Mouse (Mus musculus) kidney, embryonic 16.5 days (tissue): ENCODE data around the gene Rbfox1. TPM values are rescaled to one million over a fixed set of nuclear protein-coding genes. Genes with fewer than 3 reads are reported as not detected.

Source experiments
- ATAC-seq: fragments of 200-750 bp; cut with Nextera tagmentation; 2 replicates; pipeline ENCODE4 v1.8.0; 2017; ENCODE audit warnings: moderate TSS enrichment; ENCODE audit not compliant: low FRiP score, low TSS enrichment
- H3K27ac ChIP-seq: fragments of 300-500 bp; sonication (generic); 2 replicates; pipeline ENCODE4 v1.5.1; 2014; ENCODE audit warnings: low read length
- H3K27me3 ChIP-seq: fragments of 300-500 bp; sonication (generic); 2 replicates; pipeline ENCODE4 v1.6.1; 2014; ENCODE audit warnings: low read length, control low read depth, mixed read lengths; ENCODE audit not compliant: insufficient read depth
- H3K36me3 ChIP-seq: fragments of 300-500 bp; sonication (generic); 2 replicates; pipeline ENCODE4 v1.6.1; 2014; ENCODE audit warnings: low read length, control low read depth, mixed read lengths; ENCODE audit not compliant: insufficient read depth
- H3K4me1 ChIP-seq: fragments of 300-500 bp; sonication (generic); 2 replicates; pipeline ENCODE4 v1.6.1; 2014; ENCODE audit warnings: low read length, control low read depth, mixed read lengths; ENCODE audit not compliant: insufficient read depth
- H3K4me2 ChIP-seq: fragments of 300-500 bp; sonication (generic); replicated peaks from 2 replicates; pipeline ENCODE4 v1.6.1; 2014; ENCODE audit warnings: low read depth, low read length
- H3K4me3 ChIP-seq: fragments of 300-500 bp; sonication (generic); 2 replicates; pipeline ENCODE4 v1.5.1; 2014; ENCODE audit warnings: mild to moderate bottlenecking, low read length
- H3K9ac ChIP-seq: fragments of 300-500 bp; sonication (generic); replicated peaks from 2 replicates; pipeline ENCODE4 v1.6.1; 2014; ENCODE audit warnings: low read length
- H3K9me3 ChIP-seq: fragments of 300-500 bp; sonication (generic); 2 replicates; pipeline ENCODE4 v1.6.1; 2016; ENCODE audit warnings: low read length, control low read depth
- WGBS: fragments of 180-500 bp; shearing (Covaris S2); extraction: QIAGEN DNeasy Blood & Tissue Kit; methylation state at CpG from one replicate; pipeline ENCODE4 v1.1.7; 2014; 5-methylcytosine and 5-hydroxymethylcytosine counted together
- polyA plus RNA-seq: library from polyadenylated mRNA; unstranded; fragments of >200 nt; fragmentation: Nextera tagmentation; extraction: Ambion mirVana; gene quantifications from 2 replicates; pipeline ENCODE4 v1.2.1, GENCODE M21; 2015

Rbfox1 gene
- polyA plus RNA-seq, 1 experiment from 2014 or later: 5.4 TPM

GRCm38 (mm10) chr16:7093686-7094085 lies 1208.5 kb downstream of the Rbfox1 start:
- Histone ChIP-seq H3K27ac (no peak overlapping the region), H3K27me3 (no peaks in the 10 kb centered on the region), H3K4me2 (no peak overlapping the region), H3K9me3 (no peaks in the 10 kb centered on the region), H3K36me3 (no peaks in the 10 kb centered on the region), H3K4me1 (0 out of 2 replicates have a peak, but pooled peaks cover 4% of the 10 kb centered on the region), H3K9ac (no peak overlapping the region), H3K4me3 (no peak overlapping the region)
- no peak for ATAC-seq
- WGBS: 92% methylated on average over 3 of the region's 3 CpGs

- ATAC-seq: no peak
- Histone ChIP-seq H3K4me1 (0 out of 2 replicates have a peak, but pooled peaks cover 2% of the 10 kb centered on the region), H3K4me3 (no peak overlapping the region), H3K27ac (no peak overlapping the region), H3K27me3 (no peaks in the 10 kb centered on the region), H3K36me3 (no peaks in the 10 kb centered on the region), H3K9ac (no peak overlapping the region), H3K9me3 (no peaks in the 10 kb centered on the region), H3K4me2 (no peak overlapping the region)
- WGBS: 72% methylated on average over 7 of the region's 7 CpGs
Observed at GRCm38 (mm10) chr16:7094181-7094749, 1209.1 kb downstream of the Rbfox1 start.

- Histone ChIP-seq H3K4me2 (no peak overlapping the region), H3K27me3 (no peaks in the 10 kb centered on the region), H3K4me3 (no peak overlapping the region), H3K36me3 (no peaks in the 10 kb centered on the region), H3K4me1 (0 out of 2 replicates have a peak, but pooled peaks cover 3% of the 10 kb centered on the region), H3K27ac (no peak overlapping the region), H3K9me3 (no peaks in the 10 kb centered on the region), H3K9ac (no peak overlapping the region)
- WGBS: 93% methylated on average over 2 of the region's 2 CpGs
- ATAC-seq: no peak
Observed at GRCm38 (mm10) chr16:7097071-7097470, 1211.9 kb downstream of the Rbfox1 start.

GRCm38 (mm10) chr16:7097951-7098710 lies 1213.0 kb downstream of the Rbfox1 start:
- H3K9me3 ChIP-seq: no peaks in the 10 kb centered on the region
- no peak overlapping the region for H3K4me2 ChIP-seq
- no peaks in the 10 kb centered on the region for H3K27me3 ChIP-seq
- WGBS: 89% methylated on average over 8 of the region's 8 CpGs
- ATAC-seq: no peak
- H3K4me1 ChIP-seq: 0 out of 2 replicates have a peak, but pooled peaks cover 3% of the 10 kb centered on the region
- no peak overlapping the region for H3K27ac ChIP-seq
- H3K9ac ChIP-seq: no peak overlapping the region
- no peak overlapping the region for H3K4me3 ChIP-seq
- no peaks in the 10 kb centered on the region for H3K36me3 ChIP-seq

- no peaks in the 10 kb centered on the region for H3K27me3 ChIP-seq
- 54% methylated on average over 11 of the region's 11 CpGs for WGBS
- H3K4me2 ChIP-seq: no peak overlapping the region
- no peak overlapping the region for H3K9ac ChIP-seq
- H3K27ac ChIP-seq: no peak overlapping the region
- no peaks in the 10 kb centered on the region for H3K9me3 ChIP-seq
- H3K36me3 ChIP-seq: no peaks in the 10 kb centered on the region
- no peak for ATAC-seq
- H3K4me3 ChIP-seq: no peak overlapping the region
- 0 out of 2 replicates have a peak, but pooled peaks cover 3% of the 10 kb centered on the region for H3K4me1 ChIP-seq
Observed at GRCm38 (mm10) chr16:7099506-7100300, 1214.5 kb downstream of the Rbfox1 start.

- WGBS: 78% methylated on average over 1 of the region's 1 CpGs
- H3K27ac ChIP-seq: no peak overlapping the region
- H3K4me3 ChIP-seq: no peak overlapping the region
- H3K4me2 ChIP-seq: no peak overlapping the region
- H3K9ac ChIP-seq: no peak overlapping the region
- no peak for ATAC-seq
- H3K36me3 ChIP-seq: no peaks in the 10 kb centered on the region
- H3K9me3 ChIP-seq: no peaks in the 10 kb centered on the region
- 0 out of 2 replicates have a peak, but pooled peaks cover 3% of the 10 kb centered on the region for H3K4me1 ChIP-seq
- H3K27me3 ChIP-seq: no peaks in the 10 kb centered on the region
Observed at GRCm38 (mm10) chr16:7102486-7102885, 1217.3 kb downstream of the Rbfox1 start.

GRCm38 (mm10) chr16:7103301-7103700 lies 1218.1 kb downstream of the Rbfox1 start:
- 86% methylated on average over 5 of the region's 5 CpGs for WGBS
- Histone ChIP-seq H3K4me3 (no peak overlapping the region), H3K9me3 (no peaks in the 10 kb centered on the region), H3K4me2 (no peak overlapping the region), H3K27ac (no peak overlapping the region), H3K27me3 (no peaks in the 10 kb centered on the region), H3K4me1 (0 out of 2 replicates have a peak, but pooled peaks cover 3% of the 10 kb centered on the region), H3K9ac (no peak overlapping the region), H3K36me3 (no peaks in the 10 kb centered on the region)
- ATAC-seq: no peak

- Histone ChIP-seq H3K4me1 (no peaks in the 10 kb centered on the region), H3K27me3 (no peaks in the 10 kb centered on the region), H3K9me3 (no peaks in the 10 kb centered on the region), H3K36me3 (no peaks in the 10 kb centered on the region), H3K4me2 (no peak overlapping the region), H3K27ac (no peak overlapping the region), H3K4me3 (no peak overlapping the region), H3K9ac (no peak overlapping the region)
- WGBS: 93% methylated on average over 5 of the region's 5 CpGs
- no peak for ATAC-seq
Observed at GRCm38 (mm10) chr16:7106450-7107015, 1221.4 kb downstream of the Rbfox1 start.

GRCm38 (mm10) chr16:7115945-7116344 lies 1230.8 kb downstream of the Rbfox1 start:
- WGBS: 71% methylated on average over 3 of the region's 3 CpGs

More at GRCm38 (mm10) chr16:7115945-7116344, 1230.8 kb downstream of the Rbfox1 start:
- Histone ChIP-seq H3K27ac (no peak overlapping the region), H3K4me1 (no peaks in the 10 kb centered on the region), H3K4me3 (no peak overlapping the region), H3K4me2 (no peak overlapping the region), H3K36me3 (no peaks in the 10 kb centered on the region), H3K9me3 (no peaks in the 10 kb centered on the region), H3K27me3 (no peaks in the 10 kb centered on the region), H3K9ac (no peak overlapping the region)
- peak; percentile 78 for ATAC-seq
